Mouse (Mus musculus) CH12.LX (cell line): ENCODE data around the gene Fam83f. TPM values are rescaled to one million over a fixed set of nuclear protein-coding genes. Genes with fewer than 3 reads are reported as not detected.

Experiments used
- DNase-seq: peaks from one replicate; pipeline ENCODE4 v3.0.0-alpha.2; 2013; ENCODE audit errors: extremely low read depth
- H3K27ac ChIP-seq: 2 replicates; pipeline ENCODE4 v1.5.1; 2012; ENCODE audit warnings: low read depth, mild to moderate bottlenecking, control low read depth, moderate library complexity; ENCODE audit not compliant: insufficient read depth
- H3K27me3 ChIP-seq: replicated peaks from 2 replicates; pipeline ENCODE3; 2012; ENCODE audit warnings: inconsistent platforms
- H3K36me3 ChIP-seq, 2 experiments: replicated peaks in 1 of 2; 2 replicates each; pipeline versions ENCODE3 to v1.6.1; 2012; ENCODE audit warnings: inconsistent platforms in 1 of 2, low read length in 1 of 2, mild to moderate bottlenecking in 1 of 2, mixed read lengths in 1 of 2, moderate library complexity in 1 of 2; ENCODE audit not compliant: control insufficient read depth in 1 of 2, insufficient read depth in 1 of 2
- H3K4me1 ChIP-seq, 2 experiments: 2 replicates each; pipeline ENCODE4 v1.6.1; 2012; ENCODE audit warnings: inconsistent platforms in 1 of 2, moderate library complexity in 1 of 2; ENCODE audit not compliant: insufficient read depth in 2 of 2, control insufficient read depth in 1 of 2
- H3K4me2 ChIP-seq: 2 replicates; pipeline ENCODE4 v1.6.1; 2012; ENCODE audit warnings: low read depth, mild to moderate bottlenecking, control low read depth; ENCODE audit not compliant: poor library complexity, insufficient read depth, severe bottlenecking
- H3K4me3 ChIP-seq, 3 experiments: fragments of 150-350 bp in 1 of 3; sonication (generic) in 1 of 3; replicated peaks in 1 of 3; 2 replicates each; pipeline versions ENCODE3 to v1.5.1; 2011 to 2012; ENCODE audit warnings: low read depth in 2 of 3, low read length in 2 of 3, mild to moderate bottlenecking in 2 of 3, moderate library complexity in 2 of 3, control low read depth in 1 of 3, improper control_type of control experiment in 1 of 3, inconsistent platforms in 1 of 3, mixed read lengths in 1 of 3; ENCODE audit not compliant: poor library complexity in 1 of 3
- H3K79me2 ChIP-seq: replicated peaks from 2 replicates; pipeline ENCODE4 v1.6.1; 2012; ENCODE audit warnings: mild to moderate bottlenecking, moderate library complexity; ENCODE audit not compliant: control insufficient read depth, poor library complexity, insufficient read depth, severe bottlenecking; ENCODE audit errors: extremely low read depth
- H3K9ac ChIP-seq: 2 replicates; pipeline ENCODE4 v1.6.1; 2012; ENCODE audit warnings: low read depth, mild to moderate bottlenecking, control low read depth, moderate library complexity; ENCODE audit not compliant: insufficient read depth
- H3K9me3 ChIP-seq: replicated peaks from 2 replicates; pipeline ENCODE3; 2012; ENCODE audit warnings: low read length, inconsistent platforms, mixed read lengths
- BHLHE40 ChIP-seq: IDR thresholded peaks from 2 replicates; pipeline ENCODE4 v1.6.1; 2011; ENCODE audit warnings: mild to moderate bottlenecking, low read depth, low read length, improper control_type of control experiment
- CHD1 ChIP-seq: IDR thresholded peaks from 2 replicates; pipeline ENCODE4 v1.6.1; 2012; ENCODE audit warnings: low read depth, low read length, improper control_type of control experiment, inconsistent platforms
- CHD2 ChIP-seq: IDR thresholded peaks from 2 replicates; pipeline ENCODE4 v1.6.1; 2011; ENCODE audit warnings: low read length, improper control_type of control experiment
- CTCF ChIP-seq, 2 experiments: IDR thresholded peaks in 1 of 2; conservative IDR thresholded peaks in 1 of 2; 2 replicates each; pipeline ENCODE4 v1.5.1; 2011 to 2012; ENCODE audit warnings: low read depth in 2 of 2, low read length in 2 of 2, improper control_type of control experiment in 1 of 2, inconsistent platforms in 1 of 2, mild to moderate bottlenecking in 1 of 2, moderate library complexity in 1 of 2
- E2F4 ChIP-seq: IDR thresholded peaks from 2 replicates; pipeline ENCODE4 v1.6.1; 2011; ENCODE audit warnings: low read depth, low read length, improper control_type of control experiment; ENCODE audit not compliant: insufficient replicate concordance
- ELF1 ChIP-seq: IDR thresholded peaks from 2 replicates; pipeline ENCODE4 v1.6.1; 2014; ENCODE audit warnings: low read depth, mild to moderate bottlenecking, inconsistent platforms, low read length, improper control_type of control experiment
- EP300 ChIP-seq: IDR thresholded peaks from 2 replicates; pipeline ENCODE4 v1.6.1; 2011; ENCODE audit warnings: low read length, improper control_type of control experiment
- ETS1 ChIP-seq: conservative IDR thresholded peaks from 2 replicates; pipeline ENCODE4 v1.6.1; 2012; ENCODE audit warnings: low read depth, mild to moderate bottlenecking, inconsistent platforms, low read length, improper control_type of control experiment, moderate library complexity
- GABPA ChIP-seq: IDR thresholded peaks from 2 replicates; pipeline ENCODE4 v1.6.1; 2012; ENCODE audit warnings: low read depth, low read length, improper control_type of control experiment, inconsistent platforms; ENCODE audit not compliant: insufficient replicate concordance
- HCFC1 ChIP-seq: IDR thresholded peaks from 2 replicates; pipeline ENCODE4 v1.6.1; 2012; ENCODE audit warnings: low read depth, mild to moderate bottlenecking, inconsistent platforms, low read length, improper control_type of control experiment
- JUND ChIP-seq: conservative IDR thresholded peaks from 2 replicates; pipeline ENCODE4 v1.6.1; 2011; ENCODE audit warnings: low read depth, low read length, improper control_type of control experiment
- KAT2A ChIP-seq: IDR thresholded peaks from 2 replicates; pipeline ENCODE4 v1.6.1; 2012; ENCODE audit warnings: low read length, improper control_type of control experiment, inconsistent platforms; ENCODE audit not compliant: insufficient replicate concordance
- MAFK ChIP-seq: IDR thresholded peaks from 2 replicates; pipeline ENCODE4 v1.6.1; 2011; ENCODE audit warnings: low read length, improper control_type of control experiment; ENCODE audit not compliant: insufficient replicate concordance
- MAX ChIP-seq: IDR thresholded peaks from 2 replicates; pipeline ENCODE4 v1.6.1; 2011; ENCODE audit warnings: low read length, improper control_type of control experiment
- MXI1 ChIP-seq: IDR thresholded peaks from 2 replicates; pipeline ENCODE4 v1.6.1; 2011; ENCODE audit warnings: mild to moderate bottlenecking, low read depth, low read length, improper control_type of control experiment
- MYC ChIP-seq: IDR thresholded peaks from 2 replicates; pipeline ENCODE4 v1.6.1; 2011; ENCODE audit warnings: low read depth, mild to moderate bottlenecking, improper control_type of control experiment, low read length
- NELFE ChIP-seq: IDR thresholded peaks from 2 replicates; pipeline ENCODE4 v1.6.1; 2011; ENCODE audit warnings: low read depth, low read length, improper control_type of control experiment
- NRF1 ChIP-seq: IDR thresholded peaks from 2 replicates; pipeline ENCODE4 v1.6.1; 2014; ENCODE audit warnings: low read depth, mild to moderate bottlenecking, inconsistent platforms, low read length, improper control_type of control experiment, moderate library complexity
- PAX5 ChIP-seq: IDR thresholded peaks from 2 replicates; pipeline ENCODE4 v1.6.1; 2012; ENCODE audit warnings: low read length, inconsistent platforms, mixed read lengths
- POLR2A ChIP-seq: IDR thresholded peaks from 2 replicates; pipeline ENCODE4 v1.6.1; 2011; ENCODE audit warnings: low read depth, mild to moderate bottlenecking, improper control_type of control experiment, low read length
- RAD21 ChIP-seq: IDR thresholded peaks from 2 replicates; pipeline ENCODE4 v1.6.1; 2011; ENCODE audit warnings: low read depth, mild to moderate bottlenecking, low read length, improper control_type of control experiment, moderate library complexity
- SIN3A ChIP-seq: IDR thresholded peaks from 2 replicates; pipeline ENCODE4 v1.6.1; 2012; ENCODE audit warnings: low read length, improper control_type of control experiment, inconsistent platforms
- SMC3 ChIP-seq: IDR thresholded peaks from 2 replicates; pipeline ENCODE4 v1.6.1; 2011; ENCODE audit warnings: low read depth, low read length, improper control_type of control experiment
- TBP ChIP-seq: conservative IDR thresholded peaks from 2 replicates; pipeline ENCODE4 v1.6.1; 2011; ENCODE audit warnings: low read depth, low read length, improper control_type of control experiment
- UBTF ChIP-seq: IDR thresholded peaks from 2 replicates; pipeline ENCODE4 v1.6.1; 2012; ENCODE audit warnings: low read depth, mild to moderate bottlenecking, inconsistent platforms, low read length, improper control_type of control experiment, moderate library complexity
- USF1 ChIP-seq: IDR thresholded peaks from 2 replicates; pipeline ENCODE4 v1.6.1; 2014; ENCODE audit warnings: low read depth, mild to moderate bottlenecking, inconsistent platforms, low read length, improper control_type of control experiment
- USF2 ChIP-seq: conservative IDR thresholded peaks from 2 replicates; pipeline ENCODE4 v1.6.1; 2011; ENCODE audit warnings: low read depth, low read length, improper control_type of control experiment
- ZC3H11A ChIP-seq: IDR thresholded peaks from 2 replicates; pipeline ENCODE4 v1.6.1; 2012; ENCODE audit warnings: low read depth, mild to moderate bottlenecking, inconsistent platforms, low read length, improper control_type of control experiment
- ZKSCAN1 ChIP-seq: IDR thresholded peaks from 2 replicates; pipeline ENCODE4 v1.6.1; 2012; ENCODE audit warnings: low read depth, inconsistent platforms, low read length, improper control_type of control experiment, borderline replicate concordance
- ZNF384 ChIP-seq: IDR thresholded peaks from 2 replicates; pipeline ENCODE4 v1.6.1; 2012; ENCODE audit warnings: low read depth, low read length, improper control_type of control experiment, inconsistent platforms
- dilution Hi-C: fragments of 300-500 bp; cut with MboI; formaldehyde crosslinking; loops from 2 replicates; pipeline ENCODE4 v1.14.3; 2020; ENCODE audit warnings: low sequenced_read_pairs; ENCODE audit not compliant: extremely low pct_unique_long_range_greater_than_20kb, extremely low pct_ligation_motif_present
- in situ Hi-C: fragments of 300-500 bp; cut with MboI; formaldehyde crosslinking; loops from 3 replicates; pipeline ENCODE4 v1.14.3; 2019; ENCODE audit warnings: low sequenced_read_pairs, low pct_ligation_motif_present, low pct_unique_long_range_greater_than_20kb, mixed read lengths
- polyA plus RNA-seq: library from polyadenylated mRNA; unstranded; fragments of >175 nt; gene quantifications from 2 replicates; pipeline ENCODE4 v1.2.1, GENCODE M21; 2012; ENCODE audit warnings: low read depth; ENCODE audit not compliant: insufficient read length
- total RNA-seq, 2 experiments: library from RNA; depleted of rRNA; stranded (reverse); fragments of 300-350 nt in 1 of 2; fragments of >200 nt in 1 of 2; gene quantifications; 2 replicates each; pipeline ENCODE4 v1.2.3; 2012 to 2014

The Fam83f gene
- total and polyA plus RNA-seq, 3 experiments = 0.08 to 0.27 (median 0.20) TPM

DNA sequence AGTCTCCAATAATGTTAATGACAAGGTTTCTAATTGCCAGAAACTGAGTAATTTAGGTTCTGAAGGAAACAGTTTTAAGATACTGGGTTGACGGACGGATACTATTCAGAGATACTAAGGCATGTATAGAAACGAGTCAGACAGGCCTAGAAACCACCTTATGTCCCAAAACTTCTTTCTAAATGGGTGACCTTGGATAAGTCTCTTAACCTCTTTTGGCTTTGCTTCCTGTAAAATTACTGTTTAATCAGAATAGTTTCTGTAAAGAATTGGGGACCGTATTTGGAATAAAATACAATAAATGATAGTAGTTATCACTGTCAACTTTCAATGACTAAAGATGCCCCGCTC, 38.6 kb downstream of the Fam83f start:
- Histone ChIP-seq H3K27me3 (no peaks in the 10 kb centered on the region), H3K4me3 (peak overlapping the region in 2 of 3 experiments; percentile 47 to 99), H3K36me3 (peaks cover 0 to 7% of the 10 kb centered on the region in 2 experiments), H3K9me3 (no peaks in the 10 kb centered on the region), H3K4me2 (no peak overlapping the region), H3K4me1 (peaks cover 11 to 31% of the 10 kb centered on the region in 2 experiments), H3K27ac (no peak overlapping the region), H3K9ac (peak overlapping the region; percentile 70; the same call in 1 of the 2 replicates), H3K79me2 (peaks cover 24% of the 10 kb centered on the region)
- no peak for DNase-seq
- TF ChIP-seq MYC (peak; percentile 44; the same call in 1 of the 2 replicates), MAX (no peak), CTCF (conservative IDR thresholded peaks at IDR 0.05 in 1 of 2, IDR thresholded peaks at IDR 0.05 in 1 of 2; ENCODE audit: low read depth in 2 of 2, low read length in 2 of 2) (no peak), SMC3 (no peak), CHD1 (peak; percentile 93; the same call in 1 of the 2 replicates)
- in situ Hi-C loops = loop anchor here (25.0 kb wide), 1 partner anchor 477 kb away; the partner anchor contains the start of gene Mrtfa
- dilution Hi-C loops = no loop called here

DNA sequence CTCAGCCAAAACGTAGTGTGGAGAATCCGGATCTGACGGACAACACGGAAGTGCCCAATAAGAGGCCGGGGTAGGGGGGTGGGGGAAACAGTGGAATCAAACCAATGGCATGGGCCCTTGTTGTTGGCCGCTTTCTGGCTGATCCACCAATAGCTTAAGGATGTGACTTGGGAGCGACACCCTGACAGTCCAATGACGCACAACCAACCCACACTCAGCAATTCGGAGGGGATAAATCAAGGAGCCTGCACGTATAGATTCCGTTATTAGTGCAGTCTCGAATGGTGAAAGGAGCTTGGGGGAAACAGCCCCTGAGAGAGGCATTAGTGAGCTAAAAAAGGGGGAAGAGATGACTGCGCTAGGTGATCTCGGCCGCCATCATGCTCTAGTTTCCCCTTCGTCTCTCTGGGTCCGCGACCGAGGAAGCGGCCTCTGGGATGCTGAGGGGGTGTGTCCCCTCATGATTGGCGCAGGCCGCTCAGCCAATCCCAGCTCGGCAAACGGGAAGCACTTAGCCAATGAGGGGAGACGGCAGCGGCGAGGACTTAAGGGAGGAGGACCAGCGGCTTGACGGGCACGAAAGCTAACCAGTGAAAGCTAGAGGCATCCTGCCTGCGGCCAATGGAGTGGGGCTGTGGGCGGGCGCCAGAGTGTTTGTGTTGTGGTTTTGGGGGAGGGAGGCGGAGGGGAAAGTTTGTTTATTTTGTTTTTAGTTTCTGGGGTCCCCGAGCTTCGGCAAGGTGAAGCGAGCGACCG, 39.1 kb downstream of the Fam83f start, which contains the start of gene Tnrc6b:
Gene Tnrc6b, plus strand, starts transcription at position 706 of the 756 bp plus-strand sequence.
- H3K36me3 ChIP-seq = peaks cover 0 to 9% of the 10 kb centered on the region in 2 experiments
- no peaks in the 10 kb centered on the region for H3K9me3 ChIP-seq
- peak within 1 kb of the TSS; percentile 92 for H3K9ac ChIP-seq
- peaks cover 11 to 30% of the 10 kb centered on the region in 2 experiments for H3K4me1 ChIP-seq
- H3K4me2 ChIP-seq = peak within 1 kb of the TSS; percentile 90
- no peaks in the 10 kb centered on the region for H3K27me3 ChIP-seq
- dilution Hi-C loops (no loop called here), in situ Hi-C loops (loop anchor here (25.0 kb wide), 1 partner anchor 477 kb away; the partner anchor contains the start of gene Mrtfa)
- H3K4me3 ChIP-seq = peak within 1 kb of the TSS; percentile 82 to 99 (median 93)
- peak; percentile 99 for DNase-seq
- H3K27ac ChIP-seq = peak within 1 kb of the TSS; percentile 67
- peaks cover 26% of the 10 kb centered on the region for H3K79me2 ChIP-seq
- TF ChIP-seq GABPA (no peak), NELFE (peak; percentile 86), TBP (peak; percentile 98), MAX (0 out of 2 replicates have a peak, but pooled peaks have one; percentile 70), RAD21 (no peak), SIN3A (peak; percentile 68; the same call in 1 of the 2 replicates), JUND (no peak), HCFC1 (peak; percentile 81), E2F4 (no peak; the same call in 1 of the 2 replicates), MXI1 (peak; percentile 61), CHD2 (peak; percentile 97), PAX5 (no peak), USF1 (no peak), ELF1 (peak; percentile 99), KAT2A (peak; percentile 81; the same call in 1 of the 2 replicates), SMC3 (no peak), USF2 (no peak), POLR2A (peak; percentile 81), ZNF384 (no peak), CTCF (conservative IDR thresholded peaks at IDR 0.05 in 1 of 2, IDR thresholded peaks at IDR 0.05 in 1 of 2; ENCODE audit: low read depth in 2 of 2, low read length in 2 of 2) (no peak), ZKSCAN1 (no peak), UBTF (no peak), EP300 (no peak), NRF1 (peak; percentile 43), ZC3H11A (no peak), BHLHE40 (no peak), MAFK (0 out of 2 replicates have a peak, but pooled peaks have one; percentile 20), ETS1 (no peak), CHD1 (peak; percentile 45; the same call in 1 of the 2 replicates)
